Mouse (Mus musculus): ENCODE results near the gene Slc22a2.
"Not testable (repeated sequence)": the region's sequence is repeated elsewhere in the genome, so short reads cannot be mapped to it uniquely, and the experiment has no call there.

The Slc22a2 gene

DNA sequence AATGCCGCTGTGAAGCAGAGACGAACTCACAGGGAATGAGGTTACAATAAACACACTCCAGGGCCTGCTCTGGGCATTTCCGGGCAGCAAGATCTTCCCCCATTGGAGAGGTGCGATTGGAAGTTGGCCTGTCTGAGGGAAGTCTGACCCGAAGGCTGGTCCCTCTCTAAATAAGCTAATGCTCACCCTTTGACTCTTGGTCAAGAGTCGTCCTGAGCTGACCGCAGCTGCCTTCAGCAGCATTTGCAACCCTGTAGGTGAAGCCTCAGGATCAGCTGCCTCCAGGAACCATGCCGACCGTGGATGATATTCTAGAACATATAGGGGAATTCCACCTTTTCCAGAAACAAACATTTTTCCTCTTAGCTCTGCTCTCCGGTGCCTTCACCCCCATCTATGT is at the start of gene Slc22a2:
TSS of gene Slc22a2 (plus strand) at position 142 of the 400 bp plus-strand sequence.
- DNase-seq (ENCODE audit: extremely low read depth, low read depth), result no peak

DNA sequence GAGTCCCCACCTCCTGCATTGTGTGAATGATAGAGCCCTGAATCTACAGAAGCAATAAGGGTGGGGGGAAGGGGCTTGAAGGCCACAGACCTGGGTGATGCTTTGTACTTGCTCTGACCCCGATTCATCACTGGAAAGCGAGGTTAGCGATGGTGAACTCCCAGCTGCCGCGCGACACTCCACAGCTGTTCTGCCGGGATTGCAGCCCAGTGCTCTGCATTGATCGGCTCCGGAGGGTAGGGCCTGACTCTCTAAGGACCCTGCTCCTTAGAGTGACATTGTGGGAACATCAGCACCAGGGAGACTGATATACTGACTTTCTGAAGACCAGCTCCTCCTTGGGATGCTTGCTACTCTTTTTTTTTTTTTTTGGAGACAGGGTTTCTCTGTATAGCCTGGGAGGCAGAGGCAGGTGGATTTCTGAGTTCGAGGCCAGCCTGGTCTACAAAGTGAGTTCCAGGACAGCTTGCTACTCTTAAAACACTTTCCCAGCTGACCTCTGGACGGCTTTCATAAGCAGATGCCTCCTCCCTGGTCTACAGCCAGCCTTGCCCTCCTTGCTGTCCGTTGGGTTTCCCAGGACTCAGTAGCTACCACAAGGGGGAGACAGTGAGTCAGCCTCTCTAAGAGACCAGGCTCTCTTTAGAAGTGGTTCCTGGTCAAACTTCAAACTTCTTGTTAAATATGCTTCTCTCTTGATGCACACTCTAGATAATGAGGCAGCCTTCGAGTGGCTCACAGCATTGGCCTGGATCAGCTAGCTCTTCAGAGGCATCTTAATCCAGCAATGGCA is 49.4 kb upstream of the Slc22a2 start:
- DNase-seq (ENCODE audit: extremely low read depth, low read depth), result peak; percentile 42

DNA sequence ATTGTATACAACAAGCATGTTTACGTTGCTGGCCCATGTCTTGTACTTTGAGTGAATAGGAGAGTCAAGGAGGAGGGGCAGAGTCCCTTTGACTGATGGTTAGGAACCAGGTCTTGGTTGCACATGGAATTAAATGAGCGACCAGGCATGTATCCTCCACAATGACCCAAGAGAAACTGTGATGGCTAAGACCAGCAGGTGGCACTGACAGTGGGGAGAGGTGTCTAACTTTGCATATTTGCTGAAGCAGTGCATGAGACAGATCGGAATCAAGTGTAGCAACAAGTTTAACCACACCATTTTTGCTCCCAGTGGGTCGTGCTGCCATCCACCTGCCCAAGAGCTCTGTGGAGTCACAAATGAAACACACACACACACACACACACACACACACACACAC is 21.7 kb upstream of the Slc22a2 start:
- DNase-seq (ENCODE audit: extremely low read depth, low read depth), result no peak

- not testable (repeated sequence) for DNase-seq (ENCODE audit: extremely low read depth, low read depth)
Measured at GRCm38 (mm10) chr17:12564481-12565000, 19.4 kb upstream of the Slc22a2 start.

DNA sequence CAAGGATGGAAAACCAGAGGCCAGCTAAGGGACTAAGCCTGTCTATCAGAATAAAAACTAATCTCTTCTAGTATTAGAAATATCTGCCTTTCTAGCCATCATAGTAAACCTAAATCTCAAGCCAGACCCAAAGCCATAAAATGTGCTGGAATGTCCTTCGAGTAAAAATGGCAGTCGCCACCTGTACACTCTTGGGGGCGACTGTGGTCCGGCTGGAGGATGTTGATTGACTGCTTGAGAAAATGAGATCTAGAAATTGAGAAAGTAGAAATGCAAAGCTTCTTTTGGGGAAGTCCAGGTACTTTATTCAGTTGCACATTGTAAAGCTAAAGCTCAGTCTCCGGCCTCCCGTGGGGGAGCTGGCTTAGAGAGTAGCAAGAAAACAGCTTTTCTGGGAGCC is 18.5 kb upstream of the Slc22a2 start:
- no peak for DNase-seq (ENCODE audit: extremely low read depth, low read depth)

- no peak for DNase-seq (ENCODE audit: extremely low read depth, low read depth)
Measured at GRCm38 (mm10) chr17:12571316-12571715, 12.6 kb upstream of the Slc22a2 start.

- DNase-seq (ENCODE audit: extremely low read depth, low read depth), result no peak
Measured at GRCm38 (mm10) chr17:12571924-12572463, 11.9 kb upstream of the Slc22a2 start.

GRCm38 (mm10) chr17:12575391-12575790 is 8.5 kb upstream of the Slc22a2 start:
- no peak for DNase-seq (ENCODE audit: extremely low read depth, low read depth)

DNA sequence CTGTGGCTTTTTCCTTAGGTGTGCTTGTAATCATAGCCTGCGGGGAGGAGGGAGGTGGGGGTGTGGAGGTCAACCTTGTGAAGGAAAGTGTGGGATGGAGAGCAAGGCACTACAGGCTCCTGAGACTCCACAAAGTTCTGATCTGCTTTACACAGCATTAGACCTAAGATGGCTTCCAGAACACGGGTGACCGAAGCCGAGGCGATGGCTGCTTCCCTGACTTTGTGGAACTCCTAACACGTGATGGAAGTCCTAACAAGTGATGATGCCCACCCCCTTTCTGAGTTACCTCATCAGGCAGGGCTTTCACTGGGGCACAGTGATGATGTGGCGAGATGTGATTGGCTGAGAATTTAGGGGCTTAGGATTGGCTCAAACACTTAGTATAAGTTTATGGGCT is 6.8 kb upstream of the Slc22a2 start:
- no peak for DNase-seq (ENCODE audit: extremely low read depth, low read depth)

DNA sequence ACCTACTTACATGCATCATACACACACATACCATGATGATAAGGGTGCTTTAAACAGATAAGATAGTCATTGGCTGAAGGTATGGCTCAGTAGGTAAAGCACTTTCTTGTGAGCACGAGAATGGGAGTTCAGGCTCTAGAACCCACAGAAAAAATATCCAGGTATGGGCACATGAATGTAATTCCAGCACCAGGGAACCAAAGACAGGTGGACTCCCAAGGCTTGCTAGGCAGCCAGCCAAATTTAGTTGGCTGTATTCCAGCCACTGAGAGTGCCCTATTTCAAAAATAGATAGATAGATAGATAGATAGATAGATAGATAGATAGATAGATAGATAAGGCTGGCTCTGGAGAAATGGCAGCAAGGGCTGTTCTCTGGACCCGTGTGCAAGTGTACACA is 1.4 kb downstream of the Slc22a2 start:
- no peak for DNase-seq (ENCODE audit: extremely low read depth, low read depth)

- no peak for DNase-seq (ENCODE audit: extremely low read depth, low read depth)
Measured at GRCm38 (mm10) chr17:12586966-12587365, 3.0 kb downstream of the Slc22a2 start.

- no peak for DNase-seq (ENCODE audit: extremely low read depth, low read depth)
Measured at GRCm38 (mm10) chr17:12588801-12589247, 4.9 kb downstream of the Slc22a2 start.

GRCm38 (mm10) chr17:12590911-12591625 is 7.1 kb downstream of the Slc22a2 start:
- DNase-seq (ENCODE audit: extremely low read depth, low read depth), result no peak

GRCm38 (mm10) chr17:12595846-12596515 is 12.0 kb downstream of the Slc22a2 start:
- DNase-seq (ENCODE audit: extremely low read depth, low read depth), result no peak

DNA sequence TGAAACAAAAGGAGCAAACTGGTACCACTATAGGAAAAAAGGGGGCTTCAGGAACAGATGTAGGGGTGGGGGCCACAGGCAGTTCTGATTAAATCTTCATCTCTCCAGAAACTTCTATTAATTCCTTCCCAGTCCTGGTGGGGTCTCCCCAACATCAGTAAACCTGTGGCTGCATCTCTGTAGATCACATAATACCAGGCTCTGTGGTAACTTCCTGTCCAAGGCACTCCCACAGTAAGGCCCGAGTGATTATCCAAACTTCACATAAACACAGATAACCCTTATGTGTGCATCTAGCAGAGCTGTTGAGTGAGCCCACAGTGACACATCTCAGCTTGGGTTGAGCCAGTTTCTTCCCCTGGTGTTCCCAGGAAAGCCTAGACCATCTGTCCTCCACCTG is 22.7 kb downstream of the Slc22a2 start:
- DNase-seq (ENCODE audit: extremely low read depth, low read depth), result no peak

DNA sequence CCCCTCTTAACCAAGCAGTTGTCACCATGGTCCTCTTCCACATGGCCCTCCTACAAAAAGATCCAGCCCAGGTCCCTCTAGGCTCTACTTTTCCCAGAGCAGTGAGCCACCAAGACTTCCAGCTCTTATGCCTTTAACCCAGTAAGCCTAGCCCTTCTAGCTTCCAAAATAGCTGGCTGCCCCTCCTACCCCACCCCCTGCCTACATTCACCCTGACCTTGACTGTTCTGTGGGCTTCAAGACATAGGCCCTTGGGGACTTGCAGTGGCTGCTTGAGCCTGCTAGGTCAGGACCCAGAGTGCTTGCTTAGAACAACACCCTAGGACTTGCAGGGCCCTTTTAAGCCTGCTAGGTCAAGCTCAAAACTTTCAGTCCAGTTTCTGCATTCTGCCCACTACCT is 23.3 kb downstream of the Slc22a2 start:
- no peak for DNase-seq (ENCODE audit: extremely low read depth, low read depth)

DNA sequence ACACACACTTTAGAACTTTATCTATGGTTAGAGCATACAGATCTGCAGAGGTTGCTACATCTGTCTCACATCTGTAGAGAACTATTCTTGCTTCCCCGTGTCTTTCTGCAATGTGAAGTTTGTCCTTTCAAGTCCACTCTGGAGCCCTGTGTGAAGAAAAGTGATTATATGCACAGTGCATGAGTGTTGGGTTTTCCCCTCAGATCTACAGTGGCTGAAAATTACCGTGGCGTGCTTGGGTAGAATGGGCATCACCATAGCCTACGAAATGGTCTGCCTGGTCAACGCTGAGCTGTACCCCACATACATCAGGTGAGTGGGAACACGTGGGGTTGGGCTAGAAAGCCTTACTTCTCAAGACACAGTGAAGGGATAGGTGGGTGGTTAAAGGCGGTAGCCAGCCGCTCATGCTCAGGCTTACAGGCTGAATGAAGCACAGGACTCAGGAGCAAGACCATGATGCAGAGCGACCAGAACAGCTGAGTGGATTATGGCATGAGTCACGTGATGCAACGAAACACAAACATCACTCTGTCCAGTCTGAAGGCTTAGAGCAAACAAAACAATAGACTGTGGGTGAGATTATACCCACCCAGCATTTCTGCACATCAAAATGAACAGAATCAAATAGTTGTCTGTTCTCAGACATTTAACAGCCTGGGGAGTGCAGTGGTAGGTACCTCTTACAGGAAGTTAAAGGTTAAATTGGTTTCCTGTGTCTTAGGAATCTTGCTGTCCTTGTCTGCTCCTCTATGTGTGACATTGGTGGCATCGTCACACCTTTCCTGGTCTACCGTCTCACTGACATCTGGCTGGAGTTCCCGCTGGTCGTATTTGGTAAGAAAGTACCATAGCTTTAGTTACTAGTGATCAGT is 30.8 kb downstream of the Slc22a2 start:
- DNase-seq (ENCODE audit: extremely low read depth, low read depth), result no peak

GRCm38 (mm10) chr17:12615429-12615828 is 31.5 kb downstream of the Slc22a2 start:
- no peak for DNase-seq (ENCODE audit: extremely low read depth, low read depth)

GRCm38 (mm10) chr17:12619641-12620040 is 35.7 kb downstream of the Slc22a2 start:
- no peak for DNase-seq (ENCODE audit: extremely low read depth, low read depth)

DNA sequence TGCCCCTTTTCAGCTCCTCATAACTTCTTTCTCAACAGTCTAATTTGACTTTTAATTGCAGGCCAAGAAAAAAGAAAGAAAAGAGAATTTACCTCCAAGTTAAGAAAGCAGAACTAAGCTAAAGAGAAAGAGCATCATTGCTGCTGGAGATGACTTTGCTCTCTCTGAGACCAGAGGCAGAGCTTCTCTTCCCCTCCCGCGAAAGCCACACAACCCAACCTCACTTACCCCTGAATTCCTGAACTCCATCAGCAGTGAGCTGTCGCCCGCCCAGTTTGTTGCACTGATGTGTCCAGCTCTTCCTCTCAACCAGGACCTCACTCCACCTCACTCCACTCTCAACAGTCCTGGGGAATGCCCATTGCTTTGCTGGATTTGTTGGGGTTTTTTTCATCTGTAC is 44.1 kb downstream of the Slc22a2 start:
- DNase-seq (ENCODE audit: extremely low read depth, low read depth), result no peak
